Mouse (Mus musculus) forebrain, embryonic 16.5 days (tissue): ENCODE data around the gene Tubg1. TPM values are rescaled to one million over a fixed set of nuclear protein-coding genes. Genes with fewer than 3 reads are reported as not detected.
"Not testable (repeated sequence)": the region's sequence is repeated elsewhere in the genome, so short reads cannot be mapped to it uniquely, and the experiment has no call there.

Experiments used
- ATAC-seq: fragments of 200-750 bp; cut with Nextera tagmentation; 2 replicates; pipeline ENCODE4 v1.8.0; 2017; ENCODE audit warnings: mild to moderate bottlenecking, moderate library complexity
- H3K27ac ChIP-seq: fragments of 300-500 bp; sonication (generic); 2 replicates; pipeline ENCODE4 v1.5.1; 2014; ENCODE audit warnings: low read length, control low read depth
- H3K27me3 ChIP-seq: fragments of 300-500 bp; sonication (generic); replicated peaks from 2 replicates; pipeline ENCODE4 v1.6.1; 2014; ENCODE audit warnings: low read length; ENCODE audit not compliant: control insufficient read depth, insufficient read depth
- H3K36me3 ChIP-seq: fragments of 300-500 bp; sonication (generic); 2 replicates; pipeline ENCODE4 v1.6.1; 2014; ENCODE audit not compliant: control insufficient read depth, insufficient read depth
- H3K4me1 ChIP-seq: fragments of 300-500 bp; sonication (generic); replicated peaks from 2 replicates; pipeline ENCODE4 v1.6.1; 2014; ENCODE audit warnings: low read length; ENCODE audit not compliant: control insufficient read depth, insufficient read depth
- H3K4me2 ChIP-seq: fragments of 300-500 bp; sonication (generic); 2 replicates; pipeline ENCODE4 v1.6.1; 2014; ENCODE audit warnings: mild to moderate bottlenecking, low read length, control low read depth
- H3K4me3 ChIP-seq: fragments of 300-500 bp; sonication (generic); replicated peaks from 2 replicates; pipeline ENCODE4 v1.5.1; 2014; ENCODE audit warnings: mild to moderate bottlenecking, low read length, control low read depth
- H3K9ac ChIP-seq: fragments of 300-500 bp; sonication (generic); replicated peaks from 2 replicates; pipeline ENCODE4 v1.6.1; 2014; ENCODE audit warnings: low read depth, low read length, control low read depth
- H3K9me3 ChIP-seq: fragments of 300-500 bp; sonication (generic); 2 replicates; pipeline ENCODE4 v1.6.1; 2016; ENCODE audit warnings: low read length; ENCODE audit not compliant: control insufficient read depth
- WGBS: fragments of 180-500 bp; shearing (Covaris S2); extraction: QIAGEN DNeasy Blood & Tissue Kit; methylation state at CpG from one replicate; pipeline ENCODE4 v1.1.7; 2014; 5-methylcytosine and 5-hydroxymethylcytosine counted together
- polyA plus RNA-seq: library from polyadenylated mRNA; unstranded; fragments of >200 nt; fragmentation: Nextera tagmentation; extraction: Ambion mirVana; gene quantifications from 2 replicates; pipeline ENCODE4 v1.2.1, GENCODE M21; 2015

Tubg1 gene
- polyA plus RNA-seq, 1 experiment from 2014 or later: 90.7 TPM

DNA sequence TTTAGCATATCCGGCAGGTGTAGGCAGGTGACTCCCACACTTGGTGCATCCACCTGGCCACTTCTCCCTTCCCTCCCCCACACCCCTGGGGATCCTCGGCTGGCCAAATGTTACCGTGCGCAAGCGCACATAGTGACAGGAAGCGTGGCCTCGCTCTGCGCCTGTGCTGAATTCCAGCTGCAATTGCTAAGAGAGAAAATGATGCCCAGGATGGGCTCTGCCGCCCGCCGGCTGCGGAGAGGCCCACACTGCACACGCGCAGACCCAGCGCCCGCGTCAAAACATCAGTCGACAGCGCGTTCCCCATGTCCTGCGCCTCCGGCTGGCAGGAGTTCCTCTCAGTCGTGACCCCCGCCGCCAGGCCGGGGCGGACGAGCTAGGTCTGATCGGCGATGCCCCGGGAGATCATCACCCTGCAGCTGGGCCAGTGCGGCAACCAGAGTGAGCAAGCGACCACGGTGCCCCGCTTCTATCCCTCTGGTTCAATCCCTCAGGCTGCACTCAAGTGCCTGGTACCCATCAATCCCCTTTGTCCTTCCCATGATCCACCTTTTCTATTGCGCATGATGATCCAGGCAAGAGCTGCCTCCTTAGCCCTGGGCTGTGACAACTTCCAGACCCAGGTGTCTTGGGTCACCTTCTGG lies 36.1 kb downstream of the Tubg1 start, which contains the start of gene Tubg2:
Tubg2 (plus strand) TSS at position 180 of the 644 bp plus-strand sequence.
- H3K27ac ChIP-seq: peak within 1 kb of the TSS; percentile 81
- H3K9me3 ChIP-seq: no peaks in the 10 kb centered on the region
- 2% methylated on average over 36 of the region's 36 CpGs for WGBS
- peak within 1 kb of the TSS; percentile 56 for H3K4me3 ChIP-seq
- H3K4me2 ChIP-seq: peak within 1 kb of the TSS; percentile 82
- no peaks in the 10 kb centered on the region for H3K27me3 ChIP-seq
- H3K4me1 ChIP-seq: peaks cover 14% of the 10 kb centered on the region
- H3K9ac ChIP-seq: peak within 1 kb of the TSS; percentile 73
- peak; percentile 95 for ATAC-seq
- no peaks in the 10 kb centered on the region for H3K36me3 ChIP-seq

DNA sequence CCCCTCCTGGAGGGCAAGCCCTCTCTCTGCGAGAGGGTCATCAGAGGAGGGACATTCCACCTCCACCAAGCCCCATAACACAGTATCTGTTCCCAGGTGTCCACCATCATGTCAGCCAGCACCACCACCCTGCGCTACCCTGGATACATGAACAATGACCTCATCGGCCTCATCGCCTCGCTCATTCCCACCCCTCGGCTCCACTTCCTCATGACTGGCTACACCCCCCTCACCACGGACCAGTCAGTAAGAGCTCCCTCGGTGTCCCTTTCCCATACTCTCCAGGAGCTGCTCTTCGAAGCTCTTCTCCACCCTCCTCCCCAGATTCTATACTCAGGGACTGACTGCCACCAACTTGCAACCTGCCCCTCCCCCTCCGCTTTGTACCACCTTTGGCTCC lies 40.4 kb downstream of the Tubg1 start:
- not testable (repeated sequence) for H3K4me3 ChIP-seq, H3K9me3 ChIP-seq, H3K4me2 ChIP-seq, H3K9ac ChIP-seq, ATAC-seq, H3K36me3 ChIP-seq, H3K27ac ChIP-seq
- WGBS: 79% methylated on average over 8 of the region's 10 CpGs
- Histone ChIP-seq H3K27me3 (peaks cover 19% of the 10 kb centered on the region), H3K4me1 (peaks cover 25% of the 10 kb centered on the region)

DNA sequence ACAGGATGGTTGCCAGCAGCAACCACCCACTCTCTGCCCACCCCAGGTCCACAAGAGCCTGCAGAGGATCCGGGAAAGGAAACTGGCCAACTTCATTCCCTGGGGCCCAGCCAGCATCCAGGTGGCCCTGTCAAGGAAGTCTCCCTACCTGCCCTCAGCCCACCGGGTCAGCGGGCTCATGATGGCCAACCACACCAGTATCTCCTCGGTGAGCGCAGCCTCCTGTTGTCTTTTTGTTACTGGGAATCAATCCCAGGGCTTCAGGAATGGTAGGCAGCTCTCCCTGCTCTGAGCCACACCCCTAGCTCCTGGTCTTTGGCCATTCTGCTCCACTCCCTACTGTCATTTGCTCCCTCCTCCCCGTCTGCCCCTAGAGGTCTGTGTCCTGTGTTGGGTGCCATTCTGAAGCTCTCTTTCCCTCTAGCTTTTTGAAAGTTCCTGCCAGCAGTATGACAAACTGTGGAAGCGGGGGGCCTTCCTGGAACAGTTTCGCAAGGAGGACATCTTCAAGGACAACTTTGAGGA lies 41.3 kb downstream of the Tubg1 start:
- Histone ChIP-seq H3K27me3 (peaks cover 28% of the 10 kb centered on the region), H3K4me1 (peaks cover 17% of the 10 kb centered on the region)
- H3K27ac ChIP-seq, H3K4me3 ChIP-seq, H3K4me2 ChIP-seq, H3K9me3 ChIP-seq, ATAC-seq, H3K36me3 ChIP-seq, H3K9ac ChIP-seq: not testable (repeated sequence)
- 87% methylated on average over 6 of the region's 8 CpGs for WGBS

DNA sequence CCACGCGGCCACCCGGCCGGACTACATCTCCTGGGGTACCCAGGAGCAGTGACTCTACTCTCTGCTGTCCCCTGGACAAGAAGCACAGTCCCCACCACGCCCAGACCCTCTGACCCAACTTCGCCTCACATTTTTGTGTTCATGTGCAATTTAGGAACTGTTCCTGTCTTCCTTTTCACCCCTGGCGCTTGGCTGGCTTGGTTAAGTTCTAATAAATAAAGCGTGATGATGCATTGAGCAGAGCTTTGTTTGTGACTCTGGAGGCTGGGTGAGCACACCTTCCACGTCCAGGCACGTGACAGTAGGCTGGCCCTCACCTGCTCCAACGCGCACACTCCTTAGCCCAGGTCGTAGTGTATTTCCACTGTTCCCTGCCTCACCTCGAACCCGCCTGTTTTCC lies 41.8 kb downstream of the Tubg1 start:
- peaks cover 33% of the 10 kb centered on the region for H3K27me3 ChIP-seq
- H3K36me3 ChIP-seq: no peaks in the 10 kb centered on the region
- no peak overlapping the region for H3K27ac ChIP-seq
- peaks cover 12% of the 10 kb centered on the region for H3K4me1 ChIP-seq
- ATAC-seq: no peak
- WGBS: 90% methylated on average over 15 of the region's 15 CpGs
- no peak overlapping the region for H3K4me3 ChIP-seq
- no peak overlapping the region for H3K9ac ChIP-seq
- no peaks in the 10 kb centered on the region for H3K9me3 ChIP-seq
- H3K4me2 ChIP-seq: no peak overlapping the region

DNA sequence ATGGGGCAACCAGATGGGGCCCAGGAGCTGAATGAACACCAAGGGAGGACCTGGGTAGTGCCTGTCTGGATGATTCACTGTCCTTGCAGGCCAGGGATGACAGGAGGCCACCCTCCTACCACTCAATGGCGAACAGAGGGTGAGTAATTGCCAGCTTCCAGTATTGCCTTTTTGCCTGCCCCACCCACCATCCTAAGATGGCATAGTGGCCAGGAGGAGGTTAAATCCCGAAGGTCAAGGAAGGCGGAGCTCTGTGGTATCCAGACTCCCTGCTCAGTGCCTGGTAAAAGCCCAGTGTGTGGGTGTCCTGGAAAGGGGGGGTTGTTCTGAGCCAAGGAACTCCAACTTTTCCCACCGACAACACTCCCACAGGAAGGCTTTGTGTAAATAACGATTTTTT lies 42.6 kb downstream of the Tubg1 start:
- H3K9ac ChIP-seq: no peak overlapping the region
- H3K27ac ChIP-seq: no peak overlapping the region
- no peaks in the 10 kb centered on the region for H3K9me3 ChIP-seq
- H3K4me1 ChIP-seq: peaks cover 11% of the 10 kb centered on the region
- no peak for ATAC-seq
- no peak overlapping the region for H3K4me2 ChIP-seq
- peaks cover 39% of the 10 kb centered on the region for H3K27me3 ChIP-seq
- peaks cover 2% of the 10 kb centered on the region; the same call in 1 of the 2 replicates for H3K36me3 ChIP-seq
- 60% methylated on average over 5 of the region's 5 CpGs for WGBS
- H3K4me3 ChIP-seq: no peak overlapping the region

DNA sequence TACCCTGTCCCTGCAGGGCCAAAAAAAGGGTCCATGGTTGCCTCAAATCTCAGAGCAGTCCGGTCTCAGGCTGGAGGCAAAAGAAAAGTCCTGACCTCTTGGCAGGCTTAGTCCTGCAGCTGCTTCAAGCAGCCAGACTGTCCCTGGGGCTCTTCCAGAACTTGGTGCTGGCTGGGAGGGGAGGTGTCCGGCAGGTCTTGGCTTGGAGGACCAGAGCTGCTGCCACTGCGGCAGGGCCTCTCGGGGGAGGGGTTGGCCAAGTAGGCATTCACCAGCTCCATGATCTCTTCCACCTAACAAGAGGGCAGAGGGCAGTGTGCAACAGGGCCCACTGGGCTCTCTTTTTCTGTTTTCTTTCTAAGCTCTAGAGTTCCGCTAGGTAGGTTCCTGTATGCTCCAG lies 43.0 kb downstream of the Tubg1 start:
- Histone ChIP-seq H3K9me3 (no peaks in the 10 kb centered on the region), H3K4me2 (no peak overlapping the region), H3K27me3 (peaks cover 43% of the 10 kb centered on the region), H3K27ac (no peak overlapping the region), H3K4me3 (no peak overlapping the region), H3K36me3 (peaks cover 2% of the 10 kb centered on the region; the same call in 1 of the 2 replicates), H3K9ac (no peak overlapping the region), H3K4me1 (peaks cover 11% of the 10 kb centered on the region)
- 48% methylated on average over 5 of the region's 5 CpGs for WGBS
- no peak for ATAC-seq

DNA sequence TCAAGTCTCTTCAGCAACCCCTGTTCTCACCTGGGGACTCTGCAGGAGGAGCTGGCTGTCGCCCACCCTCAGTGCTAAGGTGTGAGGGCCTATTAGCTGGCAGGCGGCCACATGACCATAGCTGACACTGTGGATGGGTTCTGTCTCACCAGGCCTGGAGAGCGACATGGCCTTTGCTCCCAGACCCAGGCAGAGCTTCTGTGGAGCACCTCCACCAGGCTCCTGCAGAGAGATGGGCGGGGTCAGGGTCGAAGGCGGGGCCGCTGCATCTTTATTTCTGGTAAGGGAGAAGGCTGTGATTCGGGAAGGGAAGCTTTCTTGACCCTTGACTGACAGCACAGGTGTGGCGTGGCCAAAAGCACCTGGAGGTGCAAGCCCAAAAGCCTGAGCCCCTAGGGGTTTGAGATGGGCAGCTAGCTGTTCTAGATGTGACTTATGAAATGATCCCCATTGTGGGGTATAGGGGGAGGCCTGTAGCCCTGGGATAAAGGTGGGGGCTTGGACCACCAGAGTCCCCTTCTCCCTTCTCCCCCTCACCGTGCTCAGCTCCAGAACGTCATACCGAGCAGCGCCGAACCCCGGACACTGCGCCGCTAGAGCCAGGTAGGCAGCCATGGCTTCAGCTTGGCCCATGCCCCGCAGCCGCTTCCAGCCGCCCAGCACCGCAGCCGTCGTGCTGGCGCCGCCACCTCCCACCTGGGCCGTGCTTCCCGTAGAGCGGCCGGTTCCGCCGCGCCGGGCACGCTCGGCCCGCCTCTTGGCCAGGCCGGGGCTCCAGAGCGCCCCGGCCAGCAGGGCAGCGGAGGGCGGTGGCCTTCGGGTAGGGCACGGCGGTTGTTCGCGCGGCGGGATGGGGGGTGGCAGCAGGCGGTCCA lies 44.0 kb downstream of the Tubg1 start:
- Histone ChIP-seq H3K9ac (0 out of 2 replicates have a peak overlapping the region, but pooled peaks have one; percentile 10), H3K9me3 (no peaks in the 10 kb centered on the region), H3K27ac (no peak overlapping the region), H3K4me2 (peak overlapping the region; percentile 43), H3K36me3 (peaks cover 2% of the 10 kb centered on the region; the same call in 1 of the 2 replicates), H3K4me1 (peaks cover 11% of the 10 kb centered on the region), H3K27me3 (peaks cover 48% of the 10 kb centered on the region), H3K4me3 (peak overlapping the region; percentile 13)
- no peak for ATAC-seq
- WGBS: 18% methylated on average over 49 of the region's 49 CpGs

DNA sequence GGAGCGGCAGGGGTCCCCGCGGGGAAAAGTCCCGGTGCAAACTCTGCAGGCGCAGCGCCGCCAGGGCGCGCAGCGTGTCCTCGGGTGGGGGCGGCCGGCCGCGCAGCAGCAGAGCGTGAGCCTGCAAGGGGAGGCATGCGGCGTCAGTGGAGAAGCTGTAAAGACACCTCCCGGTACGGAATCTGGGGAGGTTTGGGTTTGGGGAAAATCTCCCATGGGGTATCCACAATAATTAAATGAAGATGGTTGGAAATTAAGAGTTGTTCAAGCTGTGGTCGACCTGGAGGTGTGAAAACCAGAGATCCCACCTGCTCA lies 44.6 kb downstream of the Tubg1 start:
- peaks cover 2% of the 10 kb centered on the region; the same call in 1 of the 2 replicates for H3K36me3 ChIP-seq
- H3K27me3 ChIP-seq: peaks cover 48% of the 10 kb centered on the region
- no peak overlapping the region for H3K27ac ChIP-seq
- H3K9me3 ChIP-seq: no peaks in the 10 kb centered on the region
- H3K4me2 ChIP-seq: peak overlapping the region; percentile 43
- H3K4me3 ChIP-seq: peak overlapping the region; percentile 13
- WGBS: 18% methylated on average over 21 of the region's 21 CpGs
- peaks cover 11% of the 10 kb centered on the region for H3K4me1 ChIP-seq
- H3K9ac ChIP-seq: 0 out of 2 replicates have a peak overlapping the region, but pooled peaks have one; percentile 10
- ATAC-seq: no peak
